Mouse (Mus musculus) urinary bladder, postnatal 25 days (tissue): ENCODE results near the gene Bace1.

Source experiments
- DNase-seq: peaks from one replicate; pipeline ENCODE4 v3.0.0; 2022; ENCODE audit warnings: low spot score

The Bace1 gene

GRCm38 (mm10) chr9:45838434-45839138 is at the start of gene Bace1:
TSS of gene Bace1 (plus strand) at chr9:45838580.
- DNase-seq, result peak; percentile 54

GRCm38 (mm10) chr9:45791456-45792142 is 46.8 kb upstream of the Bace1 start:
- DNase-seq, result no peak

GRCm38 (mm10) chr9:45792235-45792634 is 46.1 kb upstream of the Bace1 start:
- no peak for DNase-seq

- no peak for DNase-seq
Measured at GRCm38 (mm10) chr9:45793697-45794096, 44.7 kb upstream of the Bace1 start.

- DNase-seq, result no peak
Measured at GRCm38 (mm10) chr9:45795722-45796121, 42.7 kb upstream of the Bace1 start.

GRCm38 (mm10) chr9:45797271-45797670 is 41.1 kb upstream of the Bace1 start:
- DNase-seq, result no peak

GRCm38 (mm10) chr9:45798467-45799164 is 39.8 kb upstream of the Bace1 start:
- DNase-seq, result no peak

- DNase-seq, result no peak
Measured at GRCm38 (mm10) chr9:45799402-45799801, 39.0 kb upstream of the Bace1 start.

- DNase-seq, result no peak
Measured at GRCm38 (mm10) chr9:45803070-45803774, 35.2 kb upstream of the Bace1 start.

- DNase-seq, result no peak
Measured at GRCm38 (mm10) chr9:45806847-45807246, 31.5 kb upstream of the Bace1 start.

- no peak for DNase-seq
Measured at GRCm38 (mm10) chr9:45807337-45807736, 31.0 kb upstream of the Bace1 start.

GRCm38 (mm10) chr9:45807761-45808160 is 30.6 kb upstream of the Bace1 start:
- DNase-seq, result no peak

- no peak for DNase-seq
Measured at GRCm38 (mm10) chr9:45811946-45812345, 26.4 kb upstream of the Bace1 start.

- no peak for DNase-seq
Measured at GRCm38 (mm10) chr9:45815113-45815512, 23.3 kb upstream of the Bace1 start.

GRCm38 (mm10) chr9:45815525-45815924 is 22.9 kb upstream of the Bace1 start:
- no peak for DNase-seq

GRCm38 (mm10) chr9:45818406-45819011 is 19.9 kb upstream of the Bace1 start:
- DNase-seq, result no peak

GRCm38 (mm10) chr9:45827663-45828290 is 10.6 kb upstream of the Bace1 start:
- peak; percentile 48 for DNase-seq

- DNase-seq, result peak; percentile 67
Measured at GRCm38 (mm10) chr9:45828291-45828963, 10.0 kb upstream of the Bace1 start, which contains the start of gene Cep164. TSS of gene Cep164 (minus strand) at chr9:45828691.

GRCm38 (mm10) chr9:45829107-45829506 is 9.3 kb upstream of the Bace1 start:
- peak; percentile 40 for DNase-seq

- no peak for DNase-seq
Measured at GRCm38 (mm10) chr9:45832898-45833297, 5.5 kb upstream of the Bace1 start.

- no peak for DNase-seq
Measured at GRCm38 (mm10) chr9:45833461-45833860, 4.9 kb upstream of the Bace1 start.
